Mouse (Mus musculus): ENCODE data around the gene Tpd52l2. TPM values are rescaled to one million over a fixed set of nuclear protein-coding genes. Genes with fewer than 3 reads are reported as not detected.

Tpd52l2 gene
- polyA plus RNA-seq, 1 experiment = 144 TPM

- Histone ChIP-seq H3K27ac (ENCODE audit: insufficient read depth, low read length) (no peak overlapping the region), H3K36me3 (ENCODE audit: control insufficient read depth, insufficient read depth, low read length, poor library complexity, severe bottlenecking) (no peaks in the 10 kb centered on the region), H3K9me3 (replicated peaks; ENCODE audit: control insufficient read depth, insufficient read depth, low read length, poor library complexity, severe bottlenecking) (no peaks in the 10 kb centered on the region), H3K4me1 (ENCODE audit: control insufficient read depth, insufficient read depth, low read length) (no peaks in the 10 kb centered on the region), H3K4me3 (ENCODE audit: low read depth, low read length) (no peak overlapping the region), H3K27me3 (ENCODE audit: control insufficient read depth, insufficient read depth, low read length, poor library complexity, severe bottlenecking) (no peaks in the 10 kb centered on the region), H3K9ac (ENCODE audit: low read depth, poor library complexity, severe bottlenecking) (no peak overlapping the region)
- TF ChIP-seq POLR2A (IDR thresholded peaks at IDR 0.05; ENCODE audit: insufficient read depth, low read length) = no peak
- TF ChIP-seq EP300 (IDR thresholded peaks at IDR 0.05; ENCODE audit: insufficient read depth, low read depth, low read length) = no peak
- TF ChIP-seq CTCF (IDR thresholded peaks at IDR 0.05; ENCODE audit: low read depth, low read length) = no peak
Measured at GRCm38 (mm10) chr2:181484456-181485233, 12.3 kb upstream of the Tpd52l2 start.

- Histone ChIP-seq H3K4me3 (ENCODE audit: low read depth, low read length) (no peak overlapping the region), H3K27ac (ENCODE audit: insufficient read depth, low read length) (no peak overlapping the region)
Measured at GRCm38 (mm10) chr2:181485741-181486140, 11.2 kb upstream of the Tpd52l2 start.

GRCm38 (mm10) chr2:181487338-181488277 is 9.3 kb upstream of the Tpd52l2 start:
- Histone ChIP-seq H3K4me1 (ENCODE audit: control insufficient read depth, insufficient read depth, low read length) (no peaks in the 10 kb centered on the region), H3K36me3 (ENCODE audit: control insufficient read depth, insufficient read depth, low read length, poor library complexity, severe bottlenecking) (no peaks in the 10 kb centered on the region), H3K9me3 (replicated peaks; ENCODE audit: control insufficient read depth, insufficient read depth, low read length, poor library complexity, severe bottlenecking) (no peaks in the 10 kb centered on the region), H3K27me3 (ENCODE audit: control insufficient read depth, insufficient read depth, low read length, poor library complexity, severe bottlenecking) (no peaks in the 10 kb centered on the region), H3K9ac (ENCODE audit: low read depth, poor library complexity, severe bottlenecking) (no peak overlapping the region), H3K27ac (ENCODE audit: insufficient read depth, low read length) (no peak overlapping the region), H3K4me3 (ENCODE audit: low read depth, low read length) (no peak overlapping the region)
- no peak for TF ChIP-seq EP300 (IDR thresholded peaks at IDR 0.05; ENCODE audit: insufficient read depth, low read depth, low read length)
- TF ChIP-seq POLR2A (IDR thresholded peaks at IDR 0.05; ENCODE audit: insufficient read depth, low read length) = no peak

More at GRCm38 (mm10) chr2:181485741-181486140, 11.2 kb upstream of the Tpd52l2 start:
- no peak overlapping the region for H3K9ac ChIP-seq (ENCODE audit: low read depth, poor library complexity, severe bottlenecking)
- TF ChIP-seq CTCF (IDR thresholded peaks at IDR 0.05; ENCODE audit: low read depth, low read length) = no peak
- no peak for TF ChIP-seq POLR2A (IDR thresholded peaks at IDR 0.05; ENCODE audit: insufficient read depth, low read length)
- no peak for TF ChIP-seq EP300 (IDR thresholded peaks at IDR 0.05; ENCODE audit: insufficient read depth, low read depth, low read length)
- no peaks in the 10 kb centered on the region for H3K4me1 ChIP-seq (ENCODE audit: control insufficient read depth, insufficient read depth, low read length)
- no peaks in the 10 kb centered on the region for H3K9me3 ChIP-seq (replicated peaks; ENCODE audit: control insufficient read depth, insufficient read depth, low read length, poor library complexity, severe bottlenecking)
- H3K27me3 ChIP-seq (ENCODE audit: control insufficient read depth, insufficient read depth, low read length, poor library complexity, severe bottlenecking) = no peaks in the 10 kb centered on the region
- H3K36me3 ChIP-seq (ENCODE audit: control insufficient read depth, insufficient read depth, low read length, poor library complexity, severe bottlenecking) = no peaks in the 10 kb centered on the region

- Histone ChIP-seq H3K4me3 (ENCODE audit: low read depth, low read length) (no peak overlapping the region), H3K4me1 (ENCODE audit: control insufficient read depth, insufficient read depth, low read length) (no peaks in the 10 kb centered on the region), H3K9ac (ENCODE audit: low read depth, poor library complexity, severe bottlenecking) (no peak overlapping the region), H3K27ac (ENCODE audit: insufficient read depth, low read length) (no peak overlapping the region), H3K36me3 (ENCODE audit: control insufficient read depth, insufficient read depth, low read length, poor library complexity, severe bottlenecking) (no peaks in the 10 kb centered on the region), H3K9me3 (replicated peaks; ENCODE audit: control insufficient read depth, insufficient read depth, low read length, poor library complexity, severe bottlenecking) (no peaks in the 10 kb centered on the region), H3K27me3 (ENCODE audit: control insufficient read depth, insufficient read depth, low read length, poor library complexity, severe bottlenecking) (no peaks in the 10 kb centered on the region)
- no peak for TF ChIP-seq CTCF (IDR thresholded peaks at IDR 0.05; ENCODE audit: low read depth, low read length)
- no peak for TF ChIP-seq EP300 (IDR thresholded peaks at IDR 0.05; ENCODE audit: insufficient read depth, low read depth, low read length)
- no peak for TF ChIP-seq POLR2A (IDR thresholded peaks at IDR 0.05; ENCODE audit: insufficient read depth, low read length)
Measured at GRCm38 (mm10) chr2:181491432-181492205, 5.3 kb upstream of the Tpd52l2 start.

GRCm38 (mm10) chr2:181492206-181492605 is 4.7 kb upstream of the Tpd52l2 start:
- no peaks in the 10 kb centered on the region for H3K9me3 ChIP-seq (replicated peaks; ENCODE audit: control insufficient read depth, insufficient read depth, low read length, poor library complexity, severe bottlenecking)
- H3K4me1 ChIP-seq (ENCODE audit: control insufficient read depth, insufficient read depth, low read length) = no peaks in the 10 kb centered on the region
- no peak overlapping the region for H3K4me3 ChIP-seq (ENCODE audit: low read depth, low read length)
- no peaks in the 10 kb centered on the region for H3K36me3 ChIP-seq (ENCODE audit: control insufficient read depth, insufficient read depth, low read length, poor library complexity, severe bottlenecking)
- no peak overlapping the region for H3K9ac ChIP-seq (ENCODE audit: low read depth, poor library complexity, severe bottlenecking)
- H3K27me3 ChIP-seq (ENCODE audit: control insufficient read depth, insufficient read depth, low read length, poor library complexity, severe bottlenecking) = no peaks in the 10 kb centered on the region
- no peak overlapping the region for H3K27ac ChIP-seq (ENCODE audit: insufficient read depth, low read length)
- TF ChIP-seq CTCF (IDR thresholded peaks at IDR 0.05; ENCODE audit: low read depth, low read length) (no peak), POLR2A (IDR thresholded peaks at IDR 0.05; ENCODE audit: insufficient read depth, low read length) (no peak), EP300 (IDR thresholded peaks at IDR 0.05; ENCODE audit: insufficient read depth, low read depth, low read length) (no peak)

All from ES-Bruce4 (cell line).